Mouse (Mus musculus) B cell, adult (primary cell): Measurements from ENCODE around the gene Itga5. TPM values are rescaled to one million over a fixed set of nuclear protein-coding genes. Genes with fewer than 3 reads are reported as not detected.

Source experiments
- total RNA-seq: library from RNA; stranded (reverse); gene quantifications from 4 replicates; pipeline ENCODE4 v1.2.4, GENCODE M21; 2023; ENCODE audit not compliant: inconsistent age

Itga5 gene
- 0.12 to 0.48 TPM (median 0.26 TPM) in 4 replicates for total RNA-seq

DNA sequence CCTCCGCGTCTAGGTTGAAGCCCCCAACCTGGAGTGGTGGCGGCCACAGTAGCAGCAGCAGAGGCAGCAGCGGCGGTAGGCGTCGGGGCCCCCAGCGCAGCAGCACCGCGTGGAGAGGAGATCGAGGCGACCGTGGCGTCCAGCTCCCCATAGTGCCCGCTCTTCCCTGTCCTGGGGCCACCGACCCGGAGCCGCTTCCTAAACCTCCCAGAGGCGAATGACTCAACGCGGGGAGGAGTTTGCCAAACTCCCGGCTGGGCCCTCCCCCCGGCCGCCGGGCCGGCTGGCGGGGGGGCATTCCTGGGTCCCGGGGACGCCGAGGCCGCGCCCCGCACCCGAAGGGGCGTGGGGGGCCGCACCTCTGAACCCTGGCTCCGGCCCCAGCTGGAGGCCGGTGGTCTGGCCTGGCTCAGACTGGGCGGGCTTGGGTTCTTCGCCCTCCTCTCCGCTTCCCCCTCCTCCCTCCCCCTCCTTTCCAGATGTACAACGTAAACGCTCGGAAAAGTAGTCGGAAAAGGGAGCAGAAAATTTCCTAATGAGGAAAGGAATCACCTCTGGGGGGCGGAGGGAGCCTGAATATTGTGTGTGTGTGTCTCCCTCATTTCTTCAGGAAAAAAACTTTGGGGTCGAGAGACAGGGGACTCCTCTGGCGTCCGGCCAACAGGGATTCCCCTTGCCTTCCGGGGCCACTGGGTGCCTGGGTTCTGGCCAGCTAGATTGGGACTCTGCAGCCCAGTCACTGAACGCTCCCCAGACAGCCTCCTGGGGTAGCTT, at the start of gene Itga5:
Itga5 (minus strand) TSS at position 388 of the 774 bp plus-strand sequence.

DNA sequence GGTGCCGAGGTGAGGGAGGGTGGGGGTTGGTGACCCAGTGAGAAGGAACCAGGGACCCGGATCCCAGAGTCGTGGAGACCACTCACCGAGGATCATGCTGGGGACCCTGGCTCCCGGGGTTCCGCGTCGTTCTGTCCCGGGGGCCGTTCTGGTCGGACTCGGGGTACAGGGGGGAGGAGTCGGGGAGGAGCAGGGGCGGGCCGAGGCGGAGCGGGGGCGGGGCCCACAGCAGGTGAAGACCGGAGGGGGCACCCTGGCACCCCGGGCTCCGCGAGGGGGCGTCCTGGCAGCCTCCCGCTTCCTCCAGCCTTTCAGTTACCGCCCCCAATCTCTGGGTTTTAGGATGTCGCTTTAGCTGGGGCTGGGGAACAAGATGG, 26.6 kb downstream of the Itga5 start, which contains the start of gene Zfp385a:
Zfp385a (minus strand) TSS at position 133 of the 377 bp plus-strand sequence.

DNA sequence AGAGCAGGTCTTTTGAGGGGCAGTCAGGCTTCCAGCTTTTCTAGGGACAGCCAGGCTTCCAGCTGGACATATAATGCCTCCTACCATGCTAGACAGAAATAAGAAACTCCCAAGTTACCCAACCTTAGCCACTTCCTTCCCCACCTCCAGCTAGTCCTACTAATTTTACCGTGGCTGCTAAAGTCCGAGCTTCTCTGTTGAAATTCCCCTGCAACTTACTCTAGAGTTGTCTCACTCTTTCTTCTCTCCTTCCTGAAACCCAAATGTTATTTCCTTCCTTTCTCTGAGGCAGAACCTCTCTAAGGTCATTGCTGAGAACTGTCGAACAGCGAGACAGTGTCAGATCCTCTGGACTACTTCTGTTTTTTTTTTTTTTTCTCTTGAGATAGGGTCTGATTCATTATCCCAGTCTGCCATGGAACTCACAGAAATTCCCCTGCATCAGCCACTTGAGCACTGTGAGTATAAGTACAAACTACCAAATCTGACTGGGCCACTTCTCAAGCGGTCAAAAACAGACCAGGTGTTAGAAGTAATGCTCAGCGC, 56.1 kb downstream of the Itga5 start, which contains the start of gene Gpr84:
Gpr84 (minus strand) TSS at position 248 of the 546 bp plus-strand sequence.

Other genes with a start within 250 kb of the Itga5 start
- 5.0 to 10.4 TPM (median 8.6 TPM) in 4 replicates for gene Smug1, start 199.7 kb downstream of the Itga5 start, total RNA-seq
- 32.2 to 37.3 TPM (median 34.5 TPM) in 4 replicates for gene Cbx5, start 126.9 kb downstream of the Itga5 start, total RNA-seq
- gene Hnrnpa1, start 126.3 kb downstream of the Itga5 start, total RNA-seq = 555 to 631 TPM (median 609 TPM) in 4 replicates
- gene Nfe2, start 108.4 kb downstream of the Itga5 start, total RNA-seq = 1.1 to 1.8 TPM (median 1.7 TPM) in 4 replicates
- gene Copz1, start 94.0 kb downstream of the Itga5 start, total RNA-seq = 78.0 to 93.5 TPM (median 87.6 TPM) in 4 replicates
- gene Gpr84, start 56.2 kb downstream of the Itga5 start, total RNA-seq = not detected in 4 replicates
- gene Zfp385a, start 26.7 kb downstream of the Itga5 start, total RNA-seq = 14.8 to 23.0 TPM (median 19.6 TPM) in 4 replicates
- not detected in 4 replicates for gene Gtsf1, start 63.7 kb upstream of the Itga5 start, total RNA-seq
- not detected in 4 replicates for gene Gtsf2, start 81.7 kb upstream of the Itga5 start, total RNA-seq
- 249 to 261 TPM (median 258 TPM) in 4 replicates for gene Nckap1l, start 87.0 kb upstream of the Itga5 start, total RNA-seq
- 40.0 to 49.8 TPM (median 48.2 TPM) in 4 replicates for gene Pde1b, start 136.3 kb upstream of the Itga5 start, total RNA-seq
- not detected in 4 replicates for gene Ppp1r1a, start 171.2 kb upstream of the Itga5 start, total RNA-seq
- gene Glycam1, start 198.3 kb upstream of the Itga5 start, total RNA-seq = not detected in 4 replicates